Mouse (Mus musculus) bone marrow macrophage, adult 2 months (primary cell): ENCODE data around the gene Stk39. TPM values are rescaled to one million over a fixed set of nuclear protein-coding genes. Genes with fewer than 3 reads are reported as not detected.

Source experiments
- H3K27ac ChIP-seq: 2 replicates; pipeline ENCODE4 v1.5.1; 2012; ENCODE audit warnings: low read depth, low read length; ENCODE audit not compliant: insufficient read depth
- H3K4me1 ChIP-seq: 2 replicates; pipeline ENCODE4 v1.6.1; 2012; ENCODE audit warnings: low read length; ENCODE audit not compliant: control insufficient read depth, insufficient read depth
- H3K4me3 ChIP-seq: 2 replicates; pipeline ENCODE4 v1.5.1; 2012; ENCODE audit warnings: mild to moderate bottlenecking, low read length, moderate library complexity; ENCODE audit not compliant: insufficient read depth
- CTCF ChIP-seq: IDR thresholded peaks from 2 replicates; pipeline ENCODE4 v1.5.1; 2012; ENCODE audit warnings: low read depth, mild to moderate bottlenecking, low read length, moderate library complexity
- POLR2A ChIP-seq: IDR thresholded peaks from 2 replicates; pipeline ENCODE4 v1.6.1; 2012; ENCODE audit warnings: mild to moderate bottlenecking, low read depth, low read length, borderline replicate concordance
- polyA plus RNA-seq: library from polyadenylated mRNA; stranded (reverse); fragments of >200 nt; gene quantifications from 2 replicates; pipeline ENCODE4 v1.2.4, GENCODE M21; 2012; ENCODE audit not compliant: missing spikeins, insufficient read depth, insufficient read length

Stk39 gene
- polyA plus RNA-seq, 1 experiment, result 0.46 TPM

- no peaks in the 10 kb centered on the region for H3K4me1 ChIP-seq
- TF ChIP-seq CTCF (no peak), POLR2A (no peak)
- no peak overlapping the region for H3K4me3 ChIP-seq
- no peak overlapping the region for H3K27ac ChIP-seq
Observed at GRCm38 (mm10) chr2:68370326-68370725, 101.7 kb downstream of the Stk39 start.

GRCm38 (mm10) chr2:68369080-68369479 is 103.0 kb downstream of the Stk39 start:
- H3K4me1 ChIP-seq, result no peaks in the 10 kb centered on the region

GRCm38 (mm10) chr2:68367944-68368343 is 104.1 kb downstream of the Stk39 start:
- Histone ChIP-seq H3K4me3 (no peak overlapping the region), H3K4me1 (no peaks in the 10 kb centered on the region), H3K27ac (no peak overlapping the region)
- no peak for TF ChIP-seq CTCF
- no peak for TF ChIP-seq POLR2A

More at GRCm38 (mm10) chr2:68369080-68369479, 103.0 kb downstream of the Stk39 start:
- no peak for TF ChIP-seq POLR2A
- no peak for TF ChIP-seq CTCF
- Histone ChIP-seq H3K4me3 (no peak overlapping the region), H3K27ac (no peak overlapping the region)

GRCm38 (mm10) chr2:68366897-68367193 is 105.2 kb downstream of the Stk39 start:
- H3K4me3 ChIP-seq, result no peak overlapping the region
- no peak overlapping the region for H3K27ac ChIP-seq
- no peaks in the 10 kb centered on the region for H3K4me1 ChIP-seq
- TF ChIP-seq POLR2A (no peak), CTCF (no peak)

GRCm38 (mm10) chr2:68366091-68366896 is 105.8 kb downstream of the Stk39 start:
- TF ChIP-seq CTCF (no peak), POLR2A (no peak)
- Histone ChIP-seq H3K4me3 (no peak overlapping the region), H3K27ac (no peak overlapping the region), H3K4me1 (no peaks in the 10 kb centered on the region)

- Histone ChIP-seq H3K4me1 (no peaks in the 10 kb centered on the region), H3K4me3 (no peak overlapping the region), H3K27ac (no peak overlapping the region)
- TF ChIP-seq CTCF (no peak), POLR2A (no peak)
Observed at GRCm38 (mm10) chr2:68365504-68365903, 106.6 kb downstream of the Stk39 start.

- TF ChIP-seq POLR2A (no peak), CTCF (no peak)
- Histone ChIP-seq H3K4me3 (no peak overlapping the region), H3K27ac (no peak overlapping the region), H3K4me1 (no peaks in the 10 kb centered on the region)
Observed at GRCm38 (mm10) chr2:68364181-68364900, 107.7 kb downstream of the Stk39 start.

GRCm38 (mm10) chr2:68363159-68363558 is 108.9 kb downstream of the Stk39 start:
- H3K4me3 ChIP-seq, result no peak overlapping the region
- TF ChIP-seq POLR2A (no peak), CTCF (no peak)
- H3K4me1 ChIP-seq, result no peaks in the 10 kb centered on the region
- no peak overlapping the region for H3K27ac ChIP-seq

- Histone ChIP-seq H3K4me1 (no peaks in the 10 kb centered on the region), H3K4me3 (no peak overlapping the region), H3K27ac (no peak overlapping the region)
- TF ChIP-seq POLR2A, result no peak
- no peak for TF ChIP-seq CTCF
Observed at GRCm38 (mm10) chr2:68361701-68362100, 110.4 kb downstream of the Stk39 start.

- no peak overlapping the region for H3K27ac ChIP-seq
- H3K4me3 ChIP-seq, result no peak overlapping the region
- TF ChIP-seq CTCF (no peak), POLR2A (no peak)
- no peaks in the 10 kb centered on the region for H3K4me1 ChIP-seq
Observed at GRCm38 (mm10) chr2:68350621-68351020, 121.4 kb downstream of the Stk39 start.
